Mouse (Mus musculus) intestine, embryonic 14.5 days (tissue): ENCODE measurements around the gene Gfy. TPM values are rescaled to one million over a fixed set of nuclear protein-coding genes. Genes with fewer than 3 reads are reported as not detected.
A peak's percentile ranks its signal among the peaks of the same experiment; 100 is the strongest.

Source experiments
- ATAC-seq: fragments of 200-750 bp; cut with Nextera tagmentation; replicated peaks from 2 replicates; pipeline ENCODE4 v1.8.0; 2017; ENCODE audit warnings: low read depth, moderate number of reproducible peaks, moderate TSS enrichment, moderate library complexity; ENCODE audit not compliant: low FRiP score, low TSS enrichment
- DNase-seq: peaks from one replicate; pipeline ENCODE4 v3.0.0-alpha.2; 2018; ENCODE audit warnings: low spot score
- H3K27ac ChIP-seq: fragments of 300-500 bp; sonication (generic); 2 replicates; pipeline ENCODE4 v1.5.1; 2014; ENCODE audit warnings: low read depth, mild to moderate bottlenecking, control low read depth
- H3K27me3 ChIP-seq: fragments of 300-500 bp; sonication (generic); replicated peaks from 2 replicates; pipeline ENCODE4 v1.6.1; 2014; ENCODE audit warnings: low read length, control low read depth; ENCODE audit not compliant: control insufficient read depth, insufficient read depth
- H3K36me3 ChIP-seq: fragments of 300-500 bp; sonication (generic); 2 replicates; pipeline ENCODE4 v1.6.1; 2014; ENCODE audit warnings: low read length, control low read depth; ENCODE audit not compliant: control insufficient read depth, insufficient read depth
- H3K4me1 ChIP-seq: fragments of 300-500 bp; sonication (generic); replicated peaks from 2 replicates; pipeline ENCODE4 v1.6.1; 2014; ENCODE audit warnings: low read length, control low read depth, mixed read lengths; ENCODE audit not compliant: control insufficient read depth, insufficient read depth
- H3K4me2 ChIP-seq: fragments of 300-500 bp; sonication (generic); 2 replicates; pipeline ENCODE4 v1.6.1; 2014; ENCODE audit warnings: low read length
- H3K4me3 ChIP-seq: fragments of 300-500 bp; sonication (generic); 2 replicates; pipeline ENCODE4 v1.5.1; 2014; ENCODE audit warnings: low read depth, low read length, control low read depth, mixed read lengths
- H3K9ac ChIP-seq: fragments of 300-500 bp; sonication (generic); 2 replicates; pipeline ENCODE4 v1.6.1; 2014; ENCODE audit warnings: mild to moderate bottlenecking, low read length
- H3K9me3 ChIP-seq: fragments of 300-500 bp; sonication (generic); 2 replicates; pipeline ENCODE4 v1.6.1; 2016; ENCODE audit warnings: low read length, control low read depth; ENCODE audit not compliant: control insufficient read depth
- WGBS: fragments of 180-500 bp; shearing (Covaris S2); extraction: QIAGEN DNeasy Blood & Tissue Kit; methylation state at CpG from one replicate; pipeline ENCODE4 v1.1.7; 2014; 5-methylcytosine and 5-hydroxymethylcytosine counted together
- polyA plus RNA-seq: library from polyadenylated mRNA; unstranded; fragments of >200 nt; fragmentation: Nextera tagmentation; extraction: Ambion mirVana; gene quantifications from 2 replicates; pipeline ENCODE4 v1.2.1, GENCODE M21; 2014

Gfy gene
- polyA plus RNA-seq, 1 experiment from 2014 or later: not detected

DNA sequence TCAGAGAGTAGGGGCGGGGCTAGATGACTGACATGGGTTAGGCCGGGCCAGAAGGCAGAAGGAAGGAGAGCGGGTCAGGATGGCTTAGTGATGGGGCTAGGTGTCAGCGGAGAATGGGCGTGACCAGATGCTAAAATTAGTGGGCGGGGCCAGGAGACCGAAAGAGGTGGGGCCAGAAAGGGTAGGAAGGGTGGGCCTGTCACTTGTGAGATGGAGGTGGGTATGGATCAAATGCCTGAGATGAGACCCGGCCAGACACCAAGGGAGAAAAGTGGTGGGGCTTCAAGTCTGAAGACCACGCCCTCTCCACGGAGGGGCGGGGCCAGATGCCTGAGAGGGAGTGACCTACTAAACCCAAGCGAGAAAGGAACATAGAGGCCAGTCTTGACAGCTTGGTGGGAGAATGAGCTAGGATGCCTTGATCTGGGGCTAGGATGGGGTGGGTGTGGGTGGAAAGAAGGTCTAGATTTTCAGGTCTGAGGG is 44.8 kb downstream of the Gfy start:
- H3K4me2 ChIP-seq: no peak overlapping the region
- no peaks in the 10 kb centered on the region for H3K36me3 ChIP-seq
- H3K4me1 ChIP-seq: peaks cover 5% of the 10 kb centered on the region
- DNase-seq (no peak), ATAC-seq (peak; percentile 24; the same call in 1 of the 2 replicates)
- H3K4me3 ChIP-seq: no peak overlapping the region
- H3K27me3 ChIP-seq: no peaks in the 10 kb centered on the region
- no peaks in the 10 kb centered on the region for H3K9me3 ChIP-seq
- 14% methylated on average over 12 of the region's 12 CpGs for WGBS
- no peak overlapping the region for H3K9ac ChIP-seq
- H3K27ac ChIP-seq: no peak overlapping the region

DNA sequence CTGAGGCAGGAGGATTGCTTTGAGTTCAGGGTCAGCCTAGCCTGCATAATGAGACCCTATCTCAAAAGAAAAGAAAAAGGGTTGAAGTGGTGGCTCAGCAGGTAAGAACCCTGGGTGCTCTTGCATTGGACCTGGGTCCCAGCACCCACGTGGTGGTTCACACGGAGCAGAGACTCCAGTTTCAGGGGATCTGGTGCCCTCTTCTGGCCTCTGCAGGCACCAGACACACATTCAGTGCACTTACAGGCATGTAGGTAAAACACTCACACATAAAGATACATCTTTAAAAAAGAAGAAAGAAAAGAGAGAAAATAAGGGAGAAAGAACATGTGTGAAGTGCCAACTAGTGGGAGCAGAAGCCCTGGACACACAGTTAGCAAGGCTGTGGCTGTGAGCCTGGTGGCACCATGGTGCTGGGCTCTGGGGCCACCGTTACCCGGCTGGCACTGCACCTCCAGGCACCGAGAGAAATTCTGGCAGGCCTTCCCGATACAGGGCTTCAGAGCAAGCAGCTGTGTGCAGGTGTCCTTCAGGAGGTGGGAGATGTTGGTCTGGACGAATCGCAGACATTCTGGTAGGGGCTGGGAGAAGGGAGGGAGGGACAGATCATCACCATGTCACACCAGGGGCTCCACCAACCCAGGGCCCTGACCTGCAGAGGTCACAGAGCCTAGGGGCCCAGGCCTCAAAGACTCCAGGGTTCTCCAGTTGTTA is 45.8 kb downstream of the Gfy start:
- DNase-seq (no peak), ATAC-seq (no peak)
- Histone ChIP-seq H3K27me3 (no peaks in the 10 kb centered on the region), H3K4me3 (no peak overlapping the region), H3K9ac (no peak overlapping the region), H3K4me1 (peaks cover 8% of the 10 kb centered on the region), H3K4me2 (no peak overlapping the region), H3K9me3 (no peaks in the 10 kb centered on the region), H3K36me3 (no peaks in the 10 kb centered on the region), H3K27ac (no peak overlapping the region)
- WGBS: 73% methylated on average over 8 of the region's 8 CpGs

DNA sequence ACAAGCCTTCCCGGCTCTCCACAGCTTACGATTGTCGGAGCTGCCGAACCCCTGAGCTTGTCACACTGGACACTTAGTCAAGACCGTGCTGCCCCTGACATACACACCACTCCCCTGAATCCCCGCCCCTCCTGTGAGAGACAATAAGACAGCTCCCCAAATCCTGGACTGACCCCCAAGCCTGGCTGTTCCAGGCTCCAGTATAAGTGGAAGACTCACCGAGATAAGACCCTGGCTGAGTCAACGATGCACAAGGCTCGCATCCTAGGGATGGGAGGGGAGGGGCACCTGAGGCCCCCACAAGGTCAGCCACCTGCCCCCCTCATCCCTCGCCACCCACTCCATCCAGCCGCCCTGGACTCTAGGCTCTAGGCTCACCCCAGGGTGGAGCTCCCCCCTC is 47.5 kb downstream of the Gfy start:
- H3K9ac ChIP-seq: no peak overlapping the region
- no peak overlapping the region for H3K4me3 ChIP-seq
- peaks cover 14% of the 10 kb centered on the region for H3K4me1 ChIP-seq
- H3K27ac ChIP-seq: no peak overlapping the region
- no peaks in the 10 kb centered on the region for H3K27me3 ChIP-seq
- no peak overlapping the region for H3K4me2 ChIP-seq
- no peak for ATAC-seq
- 72% methylated on average over 11 of the region's 11 CpGs for WGBS
- no peak for DNase-seq
- H3K9me3 ChIP-seq: no peaks in the 10 kb centered on the region
- peaks cover 10% of the 10 kb centered on the region for H3K36me3 ChIP-seq

DNA sequence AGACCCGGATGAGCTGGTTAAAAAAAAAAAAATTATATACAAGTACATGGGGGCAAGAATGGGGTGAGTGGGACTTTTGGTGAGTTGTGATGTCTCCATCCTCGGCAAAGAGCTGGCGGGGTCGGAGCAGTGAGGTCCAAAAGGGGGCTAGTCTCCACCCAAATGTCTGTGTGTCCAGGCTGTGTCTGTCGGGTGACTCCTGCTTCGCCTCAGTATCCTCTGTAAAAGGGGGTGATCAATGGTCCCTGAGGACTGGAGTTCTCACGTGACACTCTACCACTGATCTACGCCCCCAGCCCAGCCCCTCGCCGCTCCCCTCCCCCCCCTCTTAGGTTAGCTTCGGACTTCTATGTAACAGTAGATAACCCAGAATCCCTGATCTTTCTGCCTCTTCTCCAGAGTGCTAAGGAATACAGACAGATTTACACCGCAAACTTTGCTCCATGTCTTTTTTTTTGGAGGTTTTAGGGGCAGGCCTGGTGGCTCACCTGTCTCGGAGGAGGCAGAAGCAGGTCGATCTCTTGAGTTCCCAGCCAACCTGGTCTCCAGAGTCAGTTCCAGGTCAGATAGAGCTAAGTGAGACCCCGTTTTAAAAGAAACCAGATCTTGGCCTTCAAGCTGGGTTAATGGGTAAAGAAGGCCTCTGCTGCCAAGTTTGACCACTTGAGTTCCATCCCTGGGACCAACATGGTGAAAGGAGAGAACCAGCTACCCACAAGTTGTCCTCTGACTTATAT is 49.4 kb downstream of the Gfy start:
- Histone ChIP-seq H3K9me3 (no peaks in the 10 kb centered on the region), H3K27me3 (no peaks in the 10 kb centered on the region), H3K27ac (peak overlapping the region; percentile 76; the same call in 1 of the 2 replicates), H3K9ac (peak overlapping the region; percentile 60), H3K4me2 (peak overlapping the region; percentile 97), H3K4me1 (peaks cover 21% of the 10 kb centered on the region), H3K36me3 (peaks cover 29% of the 10 kb centered on the region), H3K4me3 (peak overlapping the region; percentile 50)
- DNase-seq (no peak), ATAC-seq (no peak)
- WGBS: 62% methylated on average over 15 of the region's 15 CpGs

DNA sequence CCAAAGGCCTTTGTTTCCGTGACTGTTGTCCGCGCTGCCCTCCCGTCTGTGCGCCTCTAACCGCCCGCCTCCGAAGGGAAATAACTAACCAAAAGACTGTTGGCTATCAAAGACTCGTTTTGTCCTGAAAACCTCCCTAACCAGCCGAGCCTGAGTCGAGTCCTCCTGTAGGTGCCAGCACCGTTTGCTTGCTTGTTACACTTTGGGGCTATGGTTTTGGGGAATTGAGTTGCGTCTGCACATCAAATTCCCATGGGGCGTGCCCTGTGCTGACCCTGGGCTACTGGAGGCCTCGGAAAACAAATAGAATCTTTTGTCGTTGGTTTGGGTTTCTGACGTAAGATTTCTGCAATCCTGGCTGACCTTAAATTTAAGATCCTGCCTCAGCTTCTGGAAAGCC is 50.1 kb downstream of the Gfy start:
- no peaks in the 10 kb centered on the region for H3K9me3 ChIP-seq
- H3K4me3 ChIP-seq: peak overlapping the region; percentile 50
- H3K4me1 ChIP-seq: peaks cover 23% of the 10 kb centered on the region
- H3K9ac ChIP-seq: peak overlapping the region; percentile 60
- ATAC-seq: no peak; the same call in 1 of the 2 replicates
- DNase-seq: no peak
- under 1% methylated on average over 17 of the region's 17 CpGs for WGBS
- H3K36me3 ChIP-seq: peaks cover 29% of the 10 kb centered on the region
- H3K27me3 ChIP-seq: no peaks in the 10 kb centered on the region
- peak overlapping the region; percentile 76 for H3K27ac ChIP-seq
- peak overlapping the region; percentile 97 for H3K4me2 ChIP-seq

DNA sequence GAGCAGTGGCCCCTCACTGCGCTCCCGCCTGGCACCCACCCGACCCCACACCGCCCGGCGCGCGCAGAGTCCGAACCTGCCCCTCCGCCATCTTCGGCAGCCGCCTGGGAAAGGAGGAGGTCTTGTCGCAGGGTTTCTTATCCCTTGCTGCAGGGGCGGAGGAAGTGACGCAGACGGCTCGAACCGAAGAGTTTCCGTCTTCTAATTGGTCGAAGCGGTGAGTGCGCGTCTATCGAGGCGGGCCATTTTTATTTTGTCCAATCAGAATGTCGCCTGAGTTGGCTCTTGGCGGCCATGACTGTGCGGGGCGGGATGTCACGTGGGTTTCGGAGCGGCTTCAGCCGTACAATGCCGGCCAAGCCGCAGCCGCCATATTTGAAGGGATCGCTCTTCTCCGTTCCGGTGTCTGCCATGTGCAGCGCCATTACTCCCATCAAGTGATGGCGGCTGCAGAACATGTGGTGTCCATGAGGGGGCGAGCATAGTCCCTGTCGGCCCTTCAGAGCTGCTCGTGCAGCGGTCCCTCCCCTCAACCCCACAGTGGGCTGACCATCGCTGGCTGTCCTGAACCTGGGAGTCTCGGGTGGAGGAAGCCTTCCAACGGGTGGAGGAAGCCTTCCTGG is 50.6 kb downstream of the Gfy start, which contains the start of gene Rpl13a:
Gene Rpl13a, minus strand, starts transcription at position 138 of the 623 bp plus-strand sequence.
- peak within 1 kb of the TSS; percentile 99 for H3K9ac ChIP-seq
- DNase-seq: peak; percentile 98
- peaks cover 23% of the 10 kb centered on the region for H3K4me1 ChIP-seq
- H3K27ac ChIP-seq: peak within 1 kb of the TSS; percentile 91
- peaks cover 29% of the 10 kb centered on the region for H3K36me3 ChIP-seq
- WGBS: under 1% methylated on average over 48 of the region's 48 CpGs
- H3K9me3 ChIP-seq: no peaks in the 10 kb centered on the region
- peak within 1 kb of the TSS; percentile 97 for H3K4me2 ChIP-seq
- H3K4me3 ChIP-seq: peak within 1 kb of the TSS; percentile 100
- no peaks in the 10 kb centered on the region for H3K27me3 ChIP-seq
- peak; percentile 92 for ATAC-seq

DNA sequence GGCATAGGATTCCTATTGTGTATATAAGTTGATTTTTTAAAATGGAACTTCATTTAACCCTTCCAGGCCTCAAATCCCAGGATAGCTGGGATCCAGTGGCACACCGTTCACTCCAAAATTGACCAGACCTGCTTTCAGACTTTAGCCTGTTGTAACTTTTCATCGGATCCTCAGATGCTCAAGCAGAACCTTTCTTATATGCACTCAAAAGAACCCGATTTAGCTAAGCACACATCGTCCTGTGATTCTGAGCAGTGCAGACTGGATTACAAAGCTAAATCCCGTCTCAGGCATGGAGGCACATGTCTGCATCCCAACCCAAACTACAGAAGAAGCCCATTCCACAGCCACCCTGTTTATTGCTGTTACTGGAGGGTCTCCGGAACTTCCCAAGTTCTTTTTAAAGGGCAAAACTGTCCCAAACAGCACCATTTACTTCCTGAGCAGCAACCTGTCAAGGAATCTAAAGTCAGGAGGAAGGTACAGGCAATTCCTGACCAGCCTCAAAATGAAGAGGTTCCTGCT is 51.6 kb downstream of the Gfy start:
- Histone ChIP-seq H3K27me3 (no peaks in the 10 kb centered on the region), H3K27ac (peak overlapping the region; percentile 91), H3K9me3 (no peaks in the 10 kb centered on the region), H3K36me3 (peaks cover 34% of the 10 kb centered on the region), H3K4me3 (peak overlapping the region; percentile 100), H3K4me2 (peak overlapping the region; percentile 97), H3K9ac (peak overlapping the region; percentile 99), H3K4me1 (peaks cover 29% of the 10 kb centered on the region)
- under 1% methylated on average over 6 of the region's 6 CpGs for whole genome bisulfite sequencing
- ATAC-seq: no peak
- no peak for DNase-seq
